13 mouse cellular contexts compared by ENCODE assay signal in the genomic region with DNA sequence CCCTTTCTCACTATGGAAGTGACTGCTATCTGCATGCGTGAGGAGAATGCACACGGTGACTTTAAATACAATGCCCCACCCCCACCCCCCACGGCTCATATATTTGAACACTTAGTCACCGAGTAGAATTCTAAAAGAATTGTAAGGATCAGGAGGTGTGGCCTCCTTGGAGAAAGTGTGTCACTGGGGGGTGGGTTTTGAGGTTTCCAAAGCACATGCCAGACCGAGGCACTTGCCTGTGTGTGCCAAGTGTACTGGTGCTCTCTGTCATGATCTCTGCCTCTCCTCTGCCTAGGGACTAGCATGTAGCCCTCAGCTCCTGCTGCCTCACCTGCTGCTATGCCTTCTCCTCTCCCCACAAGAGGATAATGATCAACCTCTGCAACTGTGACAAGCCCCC. TPM values are rescaled to one million over a fixed set of nuclear protein-coding genes. Genes with fewer than 3 reads are reported as not detected.
A peak's percentile ranks its signal among the peaks of the same experiment; 100 is the strongest.
DNase-seq lines count a peak whose midpoint lies in the region; ATAC-seq and TF ChIP-seq lines count a peak whose summit lies in the region.
"Had no signal": no experiment of that assay in that cellular context is flagged by ENCODE, and none has a peak within 500 bp of the region (broad histone marks: within the 10 kb centered on the region; RNA-seq: fewer than 3 reads in every experiment).

No protein-coding gene starts in this region.

- H3K4me2 ChIP-seq in hindbrain, embryonic 15.5 days, result no peak overlapping the region
- H3K4me2 ChIP-seq in midbrain, embryonic 13.5 days (replicated peaks), result no peak overlapping the region

- H3K79me3 ChIP-seq in C2C12 (ENCODE audit: low read depth), result peaks cover 2% of the 10 kb centered on the region

- H3K9ac ChIP-seq in hindbrain, embryonic 15.5 days, result no peak overlapping the region
- H3K9ac ChIP-seq in midbrain, embryonic 13.5 days (replicated peaks), result no peak overlapping the region
- H3K9ac ChIP-seq: liver, embryonic 14.5 days had no signal

- H3K27me3 ChIP-seq in hindbrain, embryonic 15.5 days, result no peaks in the 10 kb centered on the region
- H3K27me3 ChIP-seq in hindbrain, embryonic 10.5 days (ENCODE audit: insufficient read depth, poor library complexity, severe bottlenecking), result no peaks in the 10 kb centered on the region
- no peaks in the 10 kb centered on the region for H3K27me3 ChIP-seq in C2C12 (ENCODE audit: control insufficient read depth, insufficient read depth, insufficient read length)
- H3K27me3 ChIP-seq in midbrain, embryonic 13.5 days, result no peaks in the 10 kb centered on the region

- no peak for DNase-seq in hindbrain, embryonic 10.5 days (ENCODE audit: low spot score)
- DNase-seq in 3T3-L1 (ENCODE audit: low read depth, low spot score), result peak; percentile 68
- no peak for DNase-seq in cerebellum, adult 8-10 months
- DNase-seq: cerebellum, adult 11 months; heart, adult 11 months; heart, postnatal 4 days; lung, postnatal 36 days had no signal

- no peaks in the 10 kb centered on the region for H3K79me2 ChIP-seq in C2C12 (ENCODE audit: control insufficient read depth, insufficient read depth)

- H3K4me1 ChIP-seq in hindbrain, embryonic 15.5 days (replicated peaks), result no peaks in the 10 kb centered on the region
- no peaks in the 10 kb centered on the region for H3K4me1 ChIP-seq in hindbrain, embryonic 10.5 days (replicated peaks)
- H3K4me1 ChIP-seq in midbrain, embryonic 13.5 days (replicated peaks), result no peaks in the 10 kb centered on the region

- no peak overlapping the region for H3K4me3 ChIP-seq in hindbrain, embryonic 15.5 days
- no peak overlapping the region for H3K4me3 ChIP-seq in hindbrain, embryonic 10.5 days
- no peak overlapping the region for H3K4me3 ChIP-seq in C2C12 (ENCODE audit: insufficient read depth, poor library complexity, severe bottlenecking)
- no peak overlapping the region for H3K4me3 ChIP-seq in midbrain, embryonic 13.5 days (replicated peaks)
- H3K4me3 ChIP-seq: erythroblast, embryonic 14.5 days had no signal

- H3K27ac ChIP-seq in hindbrain, embryonic 15.5 days (replicated peaks), result no peak overlapping the region
- no peak overlapping the region for H3K27ac ChIP-seq in hindbrain, embryonic 10.5 days
- H3K27ac ChIP-seq in midbrain, embryonic 13.5 days, result no peak overlapping the region
- H3K27ac ChIP-seq: liver, embryonic 14.5 days had no signal

- no peak overlapping the region for H3ac ChIP-seq in C2C12 (ENCODE audit: control insufficient read depth, insufficient read length, low read depth)

- H3K36me3 ChIP-seq in hindbrain, embryonic 15.5 days, result peaks cover 54% of the 10 kb centered on the region
- H3K36me3 ChIP-seq in hindbrain, embryonic 10.5 days, result peaks cover 91% of the 10 kb centered on the region
- peaks cover 75% of the 10 kb centered on the region for H3K36me3 ChIP-seq in C2C12 (ENCODE audit: control insufficient read depth, insufficient read depth)
- H3K36me3 ChIP-seq in midbrain, embryonic 13.5 days, result peaks cover 72% of the 10 kb centered on the region

- peak; percentile 19; the same call in 1 of the 2 replicates for ATAC-seq in hindbrain, embryonic 15.5 days (ENCODE audit: low FRiP score, low read depth)
- 0 out of 2 replicates have a peak, but pooled peaks have one; percentile 14 for ATAC-seq in granulocyte monocyte progenitor cell, adult 5-6 weeks (replicated peaks; ENCODE audit: poor library complexity, severe bottlenecking)
- ATAC-seq in midbrain, embryonic 13.5 days, result no peak

- TF ChIP-seq CTCF in C2C12 (IDR thresholded peaks at IDR 0.05; ENCODE audit: control insufficient read depth, insufficient read depth, insufficient read length), result no peak

- no peaks in the 10 kb centered on the region for H3K9me3 ChIP-seq in hindbrain, embryonic 15.5 days
- H3K9me3 ChIP-seq in hindbrain, embryonic 10.5 days, result no peaks in the 10 kb centered on the region
- no peaks in the 10 kb centered on the region for H3K9me3 ChIP-seq in midbrain, embryonic 13.5 days

- WGBS in hindbrain, embryonic 15.5 days, result 57% methylated on average over 5 of the region's 5 CpGs
- WGBS in hindbrain, embryonic 10.5 days, result 67% methylated on average over 5 of the region's 5 CpGs
- 59% methylated on average over 5 of the region's 5 CpGs for WGBS in midbrain, embryonic 13.5 days

TF ChIP-seq in C2C12, 6 proteins besides CTCF, POLR2A, EP300 and RAD21:
- TF ChIP-seq MAX (IDR thresholded peaks at IDR 0.05) (peak; percentile 21), FOSL1 (IDR thresholded peaks at IDR 0.05; ENCODE audit: insufficient read depth, low read length, poor library complexity, severe bottlenecking) (no peak)

RNA-seq across cellular contexts. Expression of gene Akirin2, which starts 31.7 kb away (rescaled TPM):
- polyA plus RNA-seq in hindbrain, embryonic 15.5 days (2015; fragmentation: Nextera tagmentation; extraction: Ambion mirVana), result 89.8 and 94.8 TPM in 2 replicates
- 69.2 and 85.7 TPM in 2 replicates for polyA plus RNA-seq in hindbrain, embryonic 10.5 days (2016; fragmentation: Nextera tagmentation; extraction: Ambion mirVana)
- polyA plus RNA-seq in C2C12 (2012; fragmentation: generic; extraction: Trizol), result 59.6 TPM
- 22.0 and 37.7 TPM in 2 replicates for total RNA-seq in granulocyte monocyte progenitor cell, adult 5-6 weeks (2014; fragmentation: Nextera tagmentation)
- 40.0 and 46.0 TPM in 2 replicates for total RNA-seq in granulocyte monocyte progenitor cell, adult 5-6 weeks (2017)
- 81.4 and 101 TPM in 2 replicates for polyA plus RNA-seq in midbrain, embryonic 13.5 days (2015; fragmentation: Nextera tagmentation; extraction: Ambion mirVana)

RNA-seq across cellular contexts. Expression of gene Orc3, which starts 32.3 kb away (rescaled TPM):
- 75.1 and 76.6 TPM in 2 replicates for polyA plus RNA-seq in hindbrain, embryonic 15.5 days (2015; fragmentation: Nextera tagmentation; extraction: Ambion mirVana)
- 82.1 and 95.5 TPM in 2 replicates for polyA plus RNA-seq in hindbrain, embryonic 10.5 days (2016; fragmentation: Nextera tagmentation; extraction: Ambion mirVana)
- polyA plus RNA-seq in C2C12 (2012; fragmentation: generic; extraction: Trizol), result 14.2 TPM
- 114 and 131 TPM in 2 replicates for total RNA-seq in granulocyte monocyte progenitor cell, adult 5-6 weeks (2014; fragmentation: Nextera tagmentation)
- total RNA-seq in granulocyte monocyte progenitor cell, adult 5-6 weeks (2017), result 117 and 151 TPM in 2 replicates
- 96.8 and 104 TPM in 2 replicates for polyA plus RNA-seq in midbrain, embryonic 13.5 days (2015; fragmentation: Nextera tagmentation; extraction: Ambion mirVana)

RNA-seq across cellular contexts. Expression of gene Rars2, which starts 32.3 kb away (rescaled TPM):
- polyA plus RNA-seq in hindbrain, embryonic 15.5 days (2015; fragmentation: Nextera tagmentation; extraction: Ambion mirVana), result 51.4 and 54.8 TPM in 2 replicates
- 67.2 and 69.8 TPM in 2 replicates for polyA plus RNA-seq in hindbrain, embryonic 10.5 days (2016; fragmentation: Nextera tagmentation; extraction: Ambion mirVana)
- 9.7 TPM for polyA plus RNA-seq in C2C12 (2012; fragmentation: generic; extraction: Trizol)
- total RNA-seq in granulocyte monocyte progenitor cell, adult 5-6 weeks (2014; fragmentation: Nextera tagmentation), result 34.4 and 35.5 TPM in 2 replicates
- total RNA-seq in granulocyte monocyte progenitor cell, adult 5-6 weeks (2017), result 43.3 and 43.4 TPM in 2 replicates
- 66.3 and 69.5 TPM in 2 replicates for polyA plus RNA-seq in midbrain, embryonic 13.5 days (2015; fragmentation: Nextera tagmentation; extraction: Ambion mirVana)
